Mouse (Mus musculus) R1 (cell line): ENCODE measurements around the gene C9.

Experiments used
- DNase-seq: peaks from one replicate; pipeline ENCODE4 v3.0.0-alpha.2; 2018; ENCODE audit warnings: low read depth, low spot score

The C9 gene

DNA sequence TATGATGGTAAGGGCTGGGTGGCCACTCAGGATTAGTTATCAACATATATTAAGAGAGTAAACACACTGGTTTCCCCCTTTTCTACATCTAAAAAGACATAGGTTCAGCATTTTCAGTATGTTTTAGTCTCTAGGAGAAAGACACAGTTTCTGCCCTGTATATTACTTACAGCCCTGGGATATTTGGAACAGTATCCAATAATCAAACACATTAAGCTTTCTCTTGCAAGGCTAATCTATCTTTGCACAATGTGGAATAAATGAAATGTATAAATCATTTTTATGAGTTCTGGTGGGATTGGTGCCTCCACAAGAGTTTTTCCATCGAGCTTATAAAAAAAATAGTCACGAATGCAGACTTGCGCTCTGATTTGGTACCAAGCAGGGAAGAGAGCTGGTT lies 24.3 kb downstream of the C9 start:
- DNase-seq: no peak

DNA sequence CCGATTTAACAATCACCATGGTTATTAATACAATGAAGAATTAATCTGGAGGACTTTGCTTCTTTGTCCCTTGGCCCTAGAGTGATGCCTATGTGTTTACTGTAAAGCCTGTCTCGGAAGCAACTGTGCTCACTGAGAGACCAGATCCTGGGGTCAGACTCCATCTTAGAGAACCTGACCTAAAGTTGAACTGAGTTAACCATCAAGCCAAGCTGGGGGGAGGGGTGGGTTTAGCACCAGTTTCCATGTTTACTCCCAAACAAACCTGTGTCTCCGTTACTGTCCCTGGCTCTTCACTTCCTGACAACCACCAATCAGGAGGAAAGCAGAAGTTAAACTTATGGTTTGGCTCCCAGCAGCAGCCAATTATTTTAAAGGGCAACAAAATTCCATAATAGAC lies 38.4 kb downstream of the C9 start:
- peak; percentile 5 for DNase-seq

- no peak for DNase-seq
Observed at GRCm38 (mm10) chr15:6492386-6492785, 47.3 kb downstream of the C9 start.

DNA sequence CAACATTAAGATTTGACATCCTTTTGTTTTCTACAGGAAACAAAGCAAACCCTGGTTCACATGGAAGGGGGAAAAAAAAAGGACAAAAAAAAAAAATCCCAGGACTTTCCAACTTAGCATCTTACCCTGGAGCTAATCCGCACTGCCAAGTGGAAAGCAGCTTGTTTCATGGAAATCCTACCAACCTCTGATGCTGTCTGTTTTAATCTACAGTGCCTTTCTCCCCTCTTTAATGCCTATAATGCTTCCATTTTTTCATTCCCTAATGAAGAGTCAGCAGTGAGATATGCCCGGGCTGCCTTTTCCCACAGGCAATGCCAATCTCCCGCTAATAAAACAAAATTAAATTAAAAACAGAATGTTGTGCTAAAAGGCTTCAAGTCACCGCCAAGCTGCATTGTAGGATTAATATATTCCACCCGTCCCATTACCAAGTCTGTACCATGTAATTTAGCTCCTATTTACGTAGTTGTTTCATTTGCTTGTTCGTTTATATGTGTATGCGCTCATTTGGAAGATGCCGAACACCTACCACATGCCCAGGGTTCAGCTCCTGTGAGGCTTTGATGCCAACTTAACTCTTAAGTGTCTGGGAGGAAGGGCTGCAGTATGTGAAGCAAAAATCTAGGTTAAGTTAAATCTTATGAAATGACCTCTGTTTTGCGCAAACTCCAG lies 53.4 kb downstream of the C9 start:
- no peak for DNase-seq

DNA sequence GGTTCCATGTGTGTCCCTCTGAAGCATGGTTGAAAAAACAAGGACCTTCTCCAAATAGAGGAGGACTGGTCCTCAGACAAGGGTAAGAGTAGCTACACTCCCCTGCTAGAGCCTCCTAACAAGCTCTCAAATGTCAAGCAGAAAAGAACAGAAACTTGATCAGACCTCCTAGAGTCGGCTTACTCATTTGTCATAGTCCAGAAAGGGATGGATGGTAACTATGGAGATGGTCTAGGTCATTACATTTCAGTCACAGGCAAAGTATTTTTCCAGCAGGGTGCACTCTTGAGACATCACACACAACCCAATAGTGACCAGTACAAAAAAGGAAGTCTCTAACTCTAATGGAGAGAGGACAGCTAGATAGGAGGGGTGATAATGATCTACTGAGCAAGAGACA lies 55.7 kb downstream of the C9 start:
- peak; percentile 3 for DNase-seq

GRCm38 (mm10) chr15:6517525-6517924 lies 72.4 kb downstream of the C9 start:
- no peak for DNase-seq

GRCm38 (mm10) chr15:6519417-6520255 lies 74.5 kb downstream of the C9 start:
- DNase-seq: no peak

DNA sequence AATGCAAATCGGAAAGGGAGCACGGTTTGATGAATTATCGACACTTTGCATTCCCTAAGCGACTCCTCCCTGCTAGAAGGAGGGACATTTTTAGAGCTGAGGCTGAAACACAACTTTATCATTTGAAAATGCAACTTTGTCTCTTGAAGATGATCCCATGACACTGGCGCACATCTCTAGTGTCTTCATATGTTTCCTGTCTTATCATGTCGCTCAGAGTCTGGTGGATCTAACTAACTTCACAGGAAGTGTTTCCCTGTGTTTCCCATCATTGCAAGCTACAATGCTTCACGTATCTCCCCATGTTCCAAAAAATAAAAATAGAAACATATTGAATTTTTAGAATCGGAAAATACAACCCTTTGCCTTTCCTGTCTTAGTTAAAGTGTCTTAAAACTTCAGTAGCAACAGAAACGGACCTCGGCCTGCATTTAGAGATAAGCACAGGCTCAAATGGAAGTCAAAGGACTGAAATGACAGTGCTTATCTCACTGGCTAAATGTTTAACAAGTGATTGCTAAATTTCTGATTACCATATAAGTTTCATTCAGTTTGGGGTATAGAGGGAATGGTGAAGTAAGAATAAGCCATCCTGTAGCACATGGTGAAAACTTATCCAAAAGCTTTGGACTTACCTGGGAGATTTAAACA lies 75.5 kb downstream of the C9 start:
- DNase-seq: no peak

DNA sequence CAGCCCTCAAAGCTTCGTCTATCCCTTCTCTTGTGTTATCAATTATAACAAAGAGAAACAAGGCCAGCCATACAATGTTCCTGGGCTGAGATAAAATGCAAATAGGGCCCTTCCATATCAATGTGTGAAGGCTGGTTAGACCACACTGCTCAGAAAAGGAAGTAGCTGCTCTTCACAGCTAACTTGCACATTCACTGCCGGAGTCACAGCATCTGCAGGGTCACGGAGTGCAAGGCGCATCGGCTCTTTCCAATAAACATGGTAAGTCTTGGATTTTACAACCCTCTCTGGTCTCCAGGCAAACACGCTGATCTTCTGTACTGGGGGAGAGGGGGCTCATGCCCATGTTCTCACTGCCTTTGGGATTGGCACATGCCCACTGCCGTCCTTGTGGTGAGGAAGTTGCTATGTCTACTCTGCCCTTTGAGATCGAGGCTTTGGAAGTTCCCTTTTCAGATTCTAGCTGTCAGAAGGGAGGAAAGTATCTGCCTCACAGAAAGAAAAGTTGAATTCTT lies 77.6 kb downstream of the C9 start, which contains the start of gene Fyb:
Gene Fyb, plus strand, starts transcription at position 201 of the 515 bp plus-strand sequence.
- DNase-seq: no peak

GRCm38 (mm10) chr15:6524801-6525200 lies 79.7 kb downstream of the C9 start:
- no peak for DNase-seq

- DNase-seq: no peak
Observed at GRCm38 (mm10) chr15:6525386-6525785, 80.3 kb downstream of the C9 start.

DNA sequence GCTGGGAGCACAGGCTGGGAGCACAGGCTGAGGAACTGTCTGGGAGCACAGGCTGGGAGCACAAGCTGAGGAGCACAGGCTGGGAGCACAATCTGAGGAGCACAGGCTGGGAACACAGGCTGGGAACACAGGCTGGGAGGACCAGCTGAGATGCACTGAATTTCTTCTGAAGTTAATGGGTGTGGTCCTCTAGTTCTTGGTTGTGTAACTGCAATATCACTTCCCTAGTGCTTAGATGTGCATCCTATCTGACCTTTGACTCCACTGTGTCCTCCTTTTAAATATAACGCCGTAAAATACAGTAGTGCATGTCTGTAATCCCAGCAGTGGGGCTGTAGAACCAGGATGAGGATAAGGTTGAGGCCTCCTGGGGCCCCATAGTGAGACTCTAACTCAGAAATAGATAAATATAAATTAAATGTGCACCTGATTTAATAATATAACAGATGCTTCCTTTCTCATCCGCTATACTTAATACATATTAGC lies 88.8 kb downstream of the C9 start:
- no peak for DNase-seq

GRCm38 (mm10) chr15:6534592-6534991 lies 89.5 kb downstream of the C9 start:
- no peak for DNase-seq

GRCm38 (mm10) chr15:6539639-6540338 lies 94.7 kb downstream of the C9 start:
- no peak for DNase-seq
